Mouse (Mus musculus) small intestine, adult 2 months (tissue): ENCODE measurements around the gene Clec16a. TPM values are rescaled to one million over a fixed set of nuclear protein-coding genes. Genes with fewer than 3 reads are reported as not detected.

ENCODE experiments used
- H3K27ac ChIP-seq: fragments of 200-500 bp; 2 replicates; pipeline ENCODE4 v1.5.1; 2012; ENCODE audit warnings: low read depth, low read length, control low read depth, inconsistent platforms; ENCODE audit not compliant: insufficient read depth
- H3K27me3 ChIP-seq: fragments of 200-500 bp; 2 replicates; pipeline ENCODE4 v1.6.1; 2012; ENCODE audit warnings: mild to moderate bottlenecking, moderate library complexity, low read length, inconsistent platforms; ENCODE audit not compliant: control insufficient read depth, insufficient read depth
- H3K36me3 ChIP-seq: fragments of 200-500 bp; 2 replicates; pipeline ENCODE4 v1.6.1; 2012; ENCODE audit warnings: mild to moderate bottlenecking, low read length, control low read depth, inconsistent platforms; ENCODE audit not compliant: control insufficient read depth, insufficient read depth
- H3K4me1 ChIP-seq: fragments of 200-500 bp; 2 replicates; pipeline ENCODE4 v1.6.1; 2012; ENCODE audit warnings: low read length, inconsistent platforms, mixed read lengths; ENCODE audit not compliant: control insufficient read depth, insufficient read depth, insufficient read length
- H3K4me3 ChIP-seq: fragments of 200-500 bp; 2 replicates; pipeline ENCODE4 v1.5.1; 2012; ENCODE audit warnings: low read depth, mild to moderate bottlenecking, control low read depth, inconsistent platforms, low read length, moderate library complexity
- CTCF ChIP-seq: fragments of 200-500 bp; IDR thresholded peaks from 2 replicates; pipeline ENCODE4 v1.5.1; 2012; ENCODE audit warnings: low read depth, mild to moderate bottlenecking, control low read depth, inconsistent platforms, low read length, moderate library complexity, mixed read lengths; ENCODE audit not compliant: insufficient replicate concordance, insufficient read length; ENCODE audit errors: extremely low read depth
- POLR2A ChIP-seq: fragments of 200-500 bp; IDR thresholded peaks from 2 replicates; pipeline ENCODE4 v1.6.1; 2012; ENCODE audit warnings: low read depth, mild to moderate bottlenecking, control low read depth, inconsistent platforms, low read length, moderate library complexity
- WGBS: fragments of 180-500 bp; shearing (Covaris S2); methylation state at CpG from one replicate; pipeline ENCODE4 v1.1.7; 2018; 5-methylcytosine and 5-hydroxymethylcytosine counted together
- polyA plus RNA-seq: library from polyadenylated mRNA; depleted of rRNA; stranded (reverse); fragments of >200 nt; gene quantifications from 2 replicates; pipeline ENCODE4 v1.2.3, GENCODE M21; 2012; rRNA removed

Clec16a gene
- polyA plus RNA-seq, 1 experiment: 14.3 TPM

- peak overlapping the region; percentile 10; the same call in 1 of the 2 replicates for H3K27ac ChIP-seq
- 59% methylated on average over 4 of the region's 4 CpGs for WGBS
Measured at GRCm38 (mm10) chr16:10786782-10787547, 241.8 kb downstream of the Clec16a start.

DNA sequence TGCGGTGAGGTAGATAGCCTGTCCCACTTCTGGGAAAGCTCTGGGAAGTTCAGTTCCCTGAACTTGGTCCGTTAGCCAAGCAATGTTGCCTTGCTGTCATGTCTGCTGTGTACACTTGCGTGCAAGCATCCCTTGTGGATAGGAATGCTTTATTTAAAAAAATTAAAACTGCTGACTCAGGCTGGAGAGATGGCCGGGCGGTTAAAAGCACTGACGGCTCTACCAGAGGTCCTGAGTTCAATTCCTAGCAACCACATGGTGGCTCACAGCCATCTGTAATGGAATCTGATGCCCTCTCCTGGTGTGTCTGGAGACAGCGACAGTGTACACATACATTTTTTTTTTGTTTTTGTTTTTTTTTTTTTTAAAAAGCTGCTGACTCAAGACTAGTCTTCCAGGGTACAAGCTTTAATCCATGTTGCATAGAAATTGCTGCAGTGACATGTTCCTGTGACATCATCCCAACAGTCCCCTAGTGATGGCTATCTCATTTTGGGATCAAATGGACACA is 242.5 kb downstream of the Clec16a start:
- no peak overlapping the region for H3K4me3 ChIP-seq
- peak; percentile 16; the same call in 1 of the 2 replicates for TF ChIP-seq CTCF
- TF ChIP-seq POLR2A: no peak
- H3K27me3 ChIP-seq: no peaks in the 10 kb centered on the region
- WGBS: 70% methylated on average over 7 of the region's 7 CpGs
- peaks cover 6% of the 10 kb centered on the region for H3K36me3 ChIP-seq
- H3K27ac ChIP-seq: no peak overlapping the region; the same call in 1 of the 2 replicates
- H3K4me1 ChIP-seq: peaks cover 24% of the 10 kb centered on the region

More at GRCm38 (mm10) chr16:10786782-10787547, 241.8 kb downstream of the Clec16a start:
- peaks cover 6% of the 10 kb centered on the region for H3K36me3 ChIP-seq
- TF ChIP-seq POLR2A (no peak; the same call in 1 of the 2 replicates), CTCF (no peak)
- no peak overlapping the region for H3K4me3 ChIP-seq
- H3K4me1 ChIP-seq: peaks cover 24% of the 10 kb centered on the region
- H3K27me3 ChIP-seq: no peaks in the 10 kb centered on the region

- H3K4me1 ChIP-seq: peaks cover 18% of the 10 kb centered on the region
- TF ChIP-seq CTCF: no peak
- no peak for TF ChIP-seq POLR2A
- no peaks in the 10 kb centered on the region for H3K27me3 ChIP-seq
- no peak within 1 kb of the TSS for H3K4me3 ChIP-seq
- H3K36me3 ChIP-seq: peaks cover 2% of the 10 kb centered on the region; the same call in 1 of the 2 replicates
- no peak within 1 kb of the TSS for H3K27ac ChIP-seq
- WGBS: 60% methylated on average over 16 of the region's 16 CpGs
Measured at GRCm38 (mm10) chr16:10788271-10788670, 243.1 kb downstream of the Clec16a start, which contains the start of gene Tnp2. Gene Tnp2, minus strand, starts transcription at chr16:10788660.

DNA sequence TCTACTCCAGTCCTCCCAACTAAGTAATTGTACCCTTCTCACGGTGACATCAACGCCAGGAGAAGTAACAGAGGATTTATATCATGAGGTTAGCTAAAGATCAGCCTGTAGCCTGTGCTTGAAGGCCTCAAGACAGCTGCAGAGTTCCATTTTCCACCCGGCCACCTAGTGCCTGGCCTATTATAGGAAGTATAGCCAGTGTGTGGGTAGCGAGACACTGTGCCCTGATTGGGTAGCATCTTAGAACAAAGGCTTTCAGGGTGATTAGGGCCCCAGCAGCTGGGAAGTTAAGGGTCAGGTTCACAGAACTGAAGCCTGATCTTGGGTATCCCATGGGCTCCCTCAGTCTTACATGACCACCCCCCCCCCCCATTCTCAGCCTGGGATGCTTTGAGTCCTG is 243.7 kb downstream of the Clec16a start:
- no peaks in the 10 kb centered on the region for H3K27me3 ChIP-seq
- H3K4me3 ChIP-seq: no peak overlapping the region
- H3K4me1 ChIP-seq: peaks cover 16% of the 10 kb centered on the region
- no peak for TF ChIP-seq POLR2A
- TF ChIP-seq CTCF: no peak
- WGBS: 93% methylated on average over 4 of the region's 4 CpGs
- H3K36me3 ChIP-seq: no peaks in the 10 kb centered on the region; the same call in 1 of the 2 replicates
- H3K27ac ChIP-seq: no peak overlapping the region

DNA sequence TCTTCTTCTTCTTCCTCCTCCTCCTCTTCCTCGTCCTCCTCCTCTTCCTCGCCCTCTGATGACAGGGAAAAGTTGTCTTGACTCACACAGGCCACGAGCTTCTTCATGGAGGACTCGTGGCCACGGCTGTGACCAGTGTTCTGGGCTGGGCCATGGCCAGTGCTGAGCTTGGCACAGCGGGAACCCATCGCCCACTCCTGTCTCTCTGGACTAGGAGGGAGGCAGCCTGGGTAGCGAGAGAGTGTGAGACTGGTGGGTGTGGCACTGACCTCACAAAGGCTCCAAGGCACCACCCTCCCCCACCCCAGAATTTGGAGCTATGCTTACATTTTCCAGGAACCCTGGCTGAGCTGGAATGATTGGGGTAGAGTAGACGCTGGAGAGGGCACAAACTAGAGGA is 245.6 kb downstream of the Clec16a start, which contains the start of gene Prm3:
Gene Prm3 (minus strand): TSS at position 213 of the 400 bp plus-strand sequence.
- WGBS: 85% methylated on average over 9 of the region's 9 CpGs
- Histone ChIP-seq H3K27ac (no peak within 1 kb of the TSS), H3K36me3 (no peaks in the 10 kb centered on the region), H3K27me3 (no peaks in the 10 kb centered on the region), H3K4me1 (peaks cover 12% of the 10 kb centered on the region), H3K4me3 (no peak within 1 kb of the TSS)
- TF ChIP-seq CTCF: no peak
- TF ChIP-seq POLR2A: no peak

Other genes starting within 250 kb of the Clec16a start
- 5.3 and 5.5 TPM in 2 replicates for gene Emp2, start 231.4 kb upstream of the Clec16a start, polyA plus RNA-seq
- 0.08 TPM in 1 of 2 replicates, not detected in the other for gene Tekt5, start 149.8 kb upstream of the Clec16a start, polyA plus RNA-seq
- gene Nubp1, start 133.4 kb upstream of the Clec16a start, polyA plus RNA-seq: 11.1 and 20.3 TPM in 2 replicates
- gene Tvp23a, start 98.0 kb upstream of the Clec16a start, polyA plus RNA-seq: 0.88 and 1.4 TPM in 2 replicates
- gene Ciita, start 65.3 kb upstream of the Clec16a start, polyA plus RNA-seq: 5.9 and 17.0 TPM in 2 replicates
- 34.9 and 38.3 TPM in 2 replicates for gene Dexi, start 2.3 kb upstream of the Clec16a start, polyA plus RNA-seq
- gene Socs1, start 240.2 kb downstream of the Clec16a start, polyA plus RNA-seq: 11.3 and 33.6 TPM in 2 replicates
- gene Tnp2, start 243.3 kb downstream of the Clec16a start, polyA plus RNA-seq: not detected in 2 replicates
- gene Prm3, start 245.6 kb downstream of the Clec16a start, polyA plus RNA-seq: not detected in 2 replicates